Mouse (Mus musculus) heart, postnatal 0 days (tissue): ENCODE results near the gene Cry2.

Experiments
- CTCF ChIP-seq: IDR thresholded peaks from 2 replicates; pipeline ENCODE4 v1.5.1; 2016; ENCODE audit warnings: antibody characterized with exemption, control low read depth, low read depth
- EP300 ChIP-seq: IDR thresholded peaks from 2 replicates; pipeline ENCODE4 v1.6.1; 2016; ENCODE audit warnings: antibody characterized with exemption, low read depth

- TF ChIP-seq CTCF (no peak), EP300 (no peak)
These were observed 59.3 kb downstream of the Cry2 start, which contains the start of the genes Pex16 and Large2 for GRCm38 (mm10) chr2:92374514-92374913.
